Mouse (Mus musculus): Measurements from ENCODE around the gene Ascc2. TPM values are rescaled to one million over a fixed set of nuclear protein-coding genes. Genes with fewer than 3 reads are reported as not detected.

Ascc2 gene
- polyA plus RNA-seq (2014; fragmentation: Illumina TruSeq; extraction: RNeasy Lipid Tissue Mini Kit (QIAGEN cat#74804); ENCODE audit: low read depth, low replicate concordance): 25.3 TPM

GRCm38 (mm10) chr11:4637534-4638234 is at the start of gene Ascc2:
TSS of gene Ascc2 (plus strand) at chr11:4637747.

GRCm38 (mm10) chr11:4594608-4595500 is 42.7 kb upstream of the Ascc2 start, which contains the start of gene Mtmr3:
TSS of gene Mtmr3 (minus strand) at chr11:4594863.

GRCm38 (mm10) chr11:4620017-4620485 is 17.5 kb upstream of the Ascc2 start, which contains the start of gene Gm11032:
TSS of gene Gm11032 (plus strand) at chr11:4620067.

GRCm38 (mm10) chr11:4704072-4704964 is 66.8 kb downstream of the Ascc2 start, which contains the start of the genes Uqcr10 and Zmat5:
TSS of gene Uqcr10 (minus strand) at chr11:4704342.
TSS of gene Zmat5 (plus strand) at chr11:4704678.

Other genes with a start within 250 kb of the Ascc2 start
- gene Hormad2, start 196.6 kb upstream of the Ascc2 start, polyA plus RNA-seq (2014; fragmentation: Illumina TruSeq; extraction: RNeasy Lipid Tissue Mini Kit (QIAGEN cat#74804); ENCODE audit: low read depth, low replicate concordance): 0.35 TPM
- 20.8 TPM for gene Mtmr3, start 42.9 kb upstream of the Ascc2 start, polyA plus RNA-seq (2014; fragmentation: Illumina TruSeq; extraction: RNeasy Lipid Tissue Mini Kit (QIAGEN cat#74804); ENCODE audit: low read depth, low replicate concordance)
- gene Gm11032, start 17.7 kb upstream of the Ascc2 start, polyA plus RNA-seq (2014; fragmentation: Illumina TruSeq; extraction: RNeasy Lipid Tissue Mini Kit (QIAGEN cat#74804); ENCODE audit: low read depth, low replicate concordance): not detected
- gene Uqcr10, start 66.6 kb downstream of the Ascc2 start, polyA plus RNA-seq (2014; fragmentation: Illumina TruSeq; extraction: RNeasy Lipid Tissue Mini Kit (QIAGEN cat#74804); ENCODE audit: low read depth, low replicate concordance): 49.9 TPM
- not detected for gene Zmat5, start 66.9 kb downstream of the Ascc2 start, polyA plus RNA-seq (2014; fragmentation: Illumina TruSeq; extraction: RNeasy Lipid Tissue Mini Kit (QIAGEN cat#74804); ENCODE audit: low read depth, low replicate concordance)
- not detected for gene Cabp7, start 109.0 kb downstream of the Ascc2 start, polyA plus RNA-seq (2014; fragmentation: Illumina TruSeq; extraction: RNeasy Lipid Tissue Mini Kit (QIAGEN cat#74804); ENCODE audit: low read depth, low replicate concordance)
- 118 TPM for gene Nf2, start 211.8 kb downstream of the Ascc2 start, polyA plus RNA-seq (2014; fragmentation: Illumina TruSeq; extraction: RNeasy Lipid Tissue Mini Kit (QIAGEN cat#74804); ENCODE audit: low read depth, low replicate concordance)
- gene Nipsnap1, start 236.2 kb downstream of the Ascc2 start, polyA plus RNA-seq (2014; fragmentation: Illumina TruSeq; extraction: RNeasy Lipid Tissue Mini Kit (QIAGEN cat#74804); ENCODE audit: low read depth, low replicate concordance): 40.5 TPM

All from sigmoid colon, adult 10 weeks (tissue).